Mouse (Mus musculus): ENCODE measurements around the gene Fam111a.

GRCm38 (mm10) chr19:12576639-12577038, 31.1 kb downstream of the Fam111a start:
- TF ChIP-seq CTCF (IDR thresholded peaks at IDR 0.05; ENCODE audit: low read depth): no peak
- no peak for TF ChIP-seq EP300 (optimal IDR thresholded peaks at IDR 0.05)
